ENCODE assay signal across 26 mouse cellular contexts in the genomic region with DNA sequence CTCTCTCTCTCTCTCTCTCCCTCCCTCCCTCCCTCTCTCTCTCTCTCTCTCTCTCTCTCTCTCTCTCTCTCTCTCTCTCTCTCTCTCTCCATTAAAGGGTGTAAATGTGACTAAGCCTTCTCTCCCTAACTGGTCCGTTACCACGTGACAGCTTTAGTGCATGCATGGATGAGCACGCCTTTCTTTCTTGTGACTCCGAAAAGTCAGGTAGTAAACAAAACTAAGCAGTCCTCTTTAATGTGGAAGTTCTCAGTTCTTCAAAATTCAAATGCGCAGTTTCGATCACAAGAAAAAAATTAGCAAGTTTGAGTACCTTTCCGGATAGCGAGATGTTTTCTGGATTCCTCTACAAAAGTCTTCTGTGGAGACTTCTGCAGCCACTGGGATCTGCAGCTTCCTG. TPM values are rescaled to one million over a fixed set of nuclear protein-coding genes. Genes with fewer than 3 reads are reported as not detected.
DNase-seq lines count a peak whose midpoint lies in the region; ATAC-seq and TF ChIP-seq lines count a peak whose summit lies in the region.
"Had no signal": no experiment of that assay in that cellular context is flagged by ENCODE, and none has a peak within 500 bp of the region (broad histone marks: within the 10 kb centered on the region; RNA-seq: fewer than 3 reads in every experiment).

No protein-coding gene starts in this region.

- 49% methylated on average over 8 of the region's 8 CpGs for WGBS in kidney, embryonic 15.5 days
- WGBS in kidney, adult 2 months: 37% methylated on average over 8 of the region's 8 CpGs
- 58% methylated on average over 8 of the region's 8 CpGs for whole genome bisulfite sequencing in embryonic facial prominence, embryonic 10.5 days

- peak overlapping the region; percentile 36; the same call in 1 of the 2 replicates for H3K4me2 ChIP-seq in kidney, embryonic 15.5 days
- peak overlapping the region; percentile 61 for H3K4me2 ChIP-seq in CH12.LX (ENCODE audit: insufficient read depth, low read depth, poor library complexity, severe bottlenecking)
- H3K4me2 ChIP-seq: embryonic facial prominence, embryonic 13.5 days; forebrain, embryonic 13.5 days; heart, embryonic 11.5 days; hindbrain, embryonic 13.5 days; intestine, embryonic 15.5 days had no signal

- no peaks in the 10 kb centered on the region for H3K9me3 ChIP-seq in kidney, embryonic 15.5 days (replicated peaks)
- H3K9me3 ChIP-seq in CH12.LX (replicated peaks; ENCODE audit: low read length): no peaks in the 10 kb centered on the region
- H3K9me3 ChIP-seq in embryonic facial prominence, embryonic 10.5 days: no peaks in the 10 kb centered on the region
- H3K9me3 ChIP-seq: embryonic facial prominence, embryonic 13.5 days; forebrain, embryonic 10.5 days; forebrain, embryonic 13.5 days; hindbrain, embryonic 10.5 days; hindbrain, embryonic 13.5 days; intestine, embryonic 15.5 days had no signal

- no peak for DNase-seq in kidney, adult 2 months
- peak; percentile 85 for DNase-seq in A20 (ENCODE audit: low read depth, low spot score)
- DNase-seq in CH12.LX (ENCODE audit: extremely low read depth): peak; percentile 81
- no peak for DNase-seq in thymus, postnatal 4 days
- DNase-seq in embryonic facial prominence, embryonic 10.5 days (ENCODE audit: low spot score): no peak
- DNase-seq: adrenal gland, postnatal 10 days; cerebellum, adult 11-12 months; cerebellum, adult 8-10 months; cerebellum, postnatal 36 days; gastrocnemius, postnatal 10 days; gastrocnemius, postnatal 36 days; heart, postnatal 36 days had no signal

- no peak for TF ChIP-seq CTCF in kidney, adult 2 months (conservative IDR thresholded peaks at IDR 0.05; ENCODE audit: insufficient read depth, insufficient read length, low read depth, low read length)
- no peak for TF ChIP-seq CTCF in CH12.LX (conservative IDR thresholded peaks at IDR 0.05 in 1 of 2, IDR thresholded peaks at IDR 0.05 in 1 of 2; ENCODE audit: low read depth in 2 of 2, low read length in 2 of 2)
- no peak for TF ChIP-seq CTCF in bone marrow macrophage, adult 2 months (IDR thresholded peaks at IDR 0.05; ENCODE audit: low read depth, low read length)

- no peaks in the 10 kb centered on the region for H3K36me3 ChIP-seq in kidney, embryonic 15.5 days
- no peaks in the 10 kb centered on the region for H3K36me3 ChIP-seq in kidney, adult 2 months (ENCODE audit: control insufficient read depth, insufficient read depth, low read length)
- H3K36me3 ChIP-seq in CH12.LX (replicated peaks in 1 of 2; ENCODE audit: control insufficient read depth in 1 of 2, insufficient read depth in 1 of 2, low read length in 1 of 2): no peaks in the 10 kb centered on the region
- no peaks in the 10 kb centered on the region for H3K36me3 ChIP-seq in embryonic facial prominence, embryonic 10.5 days (replicated peaks)
- H3K36me3 ChIP-seq: embryonic facial prominence, embryonic 13.5 days; forebrain, embryonic 10.5 days; hindbrain, embryonic 10.5 days; hindbrain, embryonic 13.5 days; intestine, embryonic 15.5 days had no signal

- H3K4me3 ChIP-seq in kidney, embryonic 15.5 days (replicated peaks): no peak overlapping the region
- no peak overlapping the region for H3K4me3 ChIP-seq in kidney, adult 2 months (ENCODE audit: insufficient read depth, low read depth, low read length)
- no peak overlapping the region for H3K4me3 ChIP-seq in CH12.LX (replicated peaks in 1 of 3; ENCODE audit: low read depth in 2 of 3, low read length in 2 of 3, poor library complexity in 1 of 3)
- no peak overlapping the region for H3K4me3 ChIP-seq in bone marrow macrophage, adult 2 months (ENCODE audit: insufficient read depth, low read length)
- no peak overlapping the region for H3K4me3 ChIP-seq in embryonic facial prominence, embryonic 10.5 days
- H3K4me3 ChIP-seq: embryonic facial prominence, embryonic 13.5 days; forebrain, embryonic 10.5 days; forebrain, embryonic 13.5 days; hindbrain, embryonic 10.5 days; hindbrain, embryonic 13.5 days; intestine, embryonic 15.5 days had no signal

- in situ Hi-C loops in CH12.LX (cut with MboI; ENCODE audit: low pct_ligation_motif_present, low pct_unique_long_range_greater_than_20kb, low sequenced_read_pairs): no loop called here

- TF ChIP-seq RAD21 in CH12.LX (IDR thresholded peaks at IDR 0.05; ENCODE audit: low read depth, low read length): no peak

- dilution Hi-C loops in CH12.LX (cut with MboI; ENCODE audit: extremely low pct_ligation_motif_present, extremely low pct_unique_long_range_greater_than_20kb, low sequenced_read_pairs): no loop called here

- peaks cover 4% of the 10 kb centered on the region for H3K4me1 ChIP-seq in kidney, embryonic 15.5 days
- no peaks in the 10 kb centered on the region; the same call in 1 of the 2 replicates for H3K4me1 ChIP-seq in kidney, adult 2 months (ENCODE audit: control insufficient read depth, insufficient read depth, low read length)
- H3K4me1 ChIP-seq in CH12.LX (ENCODE audit: control insufficient read depth in 1 of 2, insufficient read depth in 2 of 2): peaks cover 0 to 41% of the 10 kb centered on the region in 2 experiments; a peak in 2 of 4 replicates
- H3K4me1 ChIP-seq in bone marrow macrophage, adult 2 months (ENCODE audit: control insufficient read depth, insufficient read depth, low read length): peaks cover 3% of the 10 kb centered on the region; the same call in 1 of the 2 replicates
- no peaks in the 10 kb centered on the region for H3K4me1 ChIP-seq in embryonic facial prominence, embryonic 10.5 days
- H3K4me1 ChIP-seq: forebrain, embryonic 13.5 days; hindbrain, embryonic 10.5 days; hindbrain, embryonic 13.5 days; intestine, embryonic 15.5 days had no signal

- no peak overlapping the region for H3K27ac ChIP-seq in kidney, embryonic 15.5 days
- no peak overlapping the region for H3K27ac ChIP-seq in kidney, adult 2 months (ENCODE audit: insufficient read depth, low read depth, low read length)
- no peak overlapping the region for H3K27ac ChIP-seq in CH12.LX (ENCODE audit: insufficient read depth, low read depth)
- H3K27ac ChIP-seq in bone marrow macrophage, adult 2 months (ENCODE audit: insufficient read depth, low read depth, low read length): peak overlapping the region; percentile 40; the same call in 1 of the 2 replicates
- H3K27ac ChIP-seq in embryonic facial prominence, embryonic 10.5 days (replicated peaks): no peak overlapping the region
- H3K27ac ChIP-seq: embryonic facial prominence, embryonic 13.5 days; forebrain, embryonic 10.5 days; forebrain, embryonic 13.5 days; hindbrain, embryonic 10.5 days; hindbrain, embryonic 13.5 days; intestine, embryonic 15.5 days had no signal

- no peaks in the 10 kb centered on the region for H3K79me2 ChIP-seq in CH12.LX (replicated peaks; ENCODE audit: control insufficient read depth, extremely low read depth, insufficient read depth, poor library complexity, severe bottlenecking)

- ATAC-seq in kidney, embryonic 15.5 days (replicated peaks; ENCODE audit: low FRiP score): no peak
- no peak for ATAC-seq in CD4-positive, CD25-positive, alpha-beta regulatory T cell, adult 4 months
- ATAC-seq: forebrain, embryonic 13.5 days; forebrain, embryonic 16.5 days; hindbrain, embryonic 16.5 days had no signal

- no peak for TF ChIP-seq POLR2A in kidney, adult 2 months (IDR thresholded peaks at IDR 0.05; ENCODE audit: low read depth, low read length)
- TF ChIP-seq POLR2A in CH12.LX (IDR thresholded peaks at IDR 0.05; ENCODE audit: low read depth, low read length): no peak
- TF ChIP-seq POLR2A in bone marrow macrophage, adult 2 months (IDR thresholded peaks at IDR 0.05; ENCODE audit: borderline replicate concordance, low read depth, low read length): no peak

- H3K9ac ChIP-seq in kidney, embryonic 15.5 days: no peak overlapping the region
- H3K9ac ChIP-seq in CH12.LX (ENCODE audit: insufficient read depth, low read depth): no peak overlapping the region; the same call in 1 of the 2 replicates
- H3K9ac ChIP-seq: embryonic facial prominence, embryonic 13.5 days; forebrain, embryonic 13.5 days; hindbrain, embryonic 13.5 days; intestine, embryonic 15.5 days had no signal

- peak; percentile 91 for TF ChIP-seq EP300 in CH12.LX (IDR thresholded peaks at IDR 0.05; ENCODE audit: low read length)

- H3K27me3 ChIP-seq in kidney, embryonic 15.5 days: no peaks in the 10 kb centered on the region
- no peaks in the 10 kb centered on the region for H3K27me3 ChIP-seq in kidney, adult 2 months (replicated peaks; ENCODE audit: control insufficient read depth, insufficient read depth, low read length)
- no peaks in the 10 kb centered on the region for H3K27me3 ChIP-seq in CH12.LX (replicated peaks)
- H3K27me3 ChIP-seq in embryonic facial prominence, embryonic 10.5 days (replicated peaks; ENCODE audit: low read depth, poor library complexity, severe bottlenecking): no peaks in the 10 kb centered on the region
- H3K27me3 ChIP-seq: embryonic facial prominence, embryonic 13.5 days; forebrain, embryonic 13.5 days; hindbrain, embryonic 13.5 days; intestine, embryonic 15.5 days; Patski had no signal

TF ChIP-seq in CH12.LX, 34 proteins besides CTCF, POLR2A, EP300 and RAD21 (continues in another document):
- TF ChIP-seq ZNF384 (IDR thresholded peaks at IDR 0.05; ENCODE audit: low read depth, low read length) (peak; percentile 79), SIN3A (IDR thresholded peaks at IDR 0.05; ENCODE audit: low read length) (no peak), MAFK (IDR thresholded peaks at IDR 0.05; ENCODE audit: insufficient replicate concordance, low read length) (peak; percentile 73), MEF2A (IDR thresholded peaks at IDR 0.05; ENCODE audit: borderline replicate concordance, low read depth, low read length) (peak; percentile 50; the same call in 1 of the 2 replicates), JUN (IDR thresholded peaks at IDR 0.05; ENCODE audit: insufficient read depth, low read depth, low read length) (peak; percentile 52), CHD2 (IDR thresholded peaks at IDR 0.05; ENCODE audit: low read length) (0 out of 2 replicates have a peak, but pooled peaks have one; percentile 26), ELF1 (IDR thresholded peaks at IDR 0.05; ENCODE audit: low read depth, low read length) (no peak), GABPA (IDR thresholded peaks at IDR 0.05; ENCODE audit: insufficient replicate concordance, low read depth, low read length) (no peak), JUND (conservative IDR thresholded peaks at IDR 0.05; ENCODE audit: low read depth, low read length) (no peak), ZMIZ1 (IDR thresholded peaks at IDR 0.05; ENCODE audit: low read depth, low read length) (no peak)

RNA-seq across cellular contexts. Expression of a gene that starts 13.4 kb away (rescaled TPM):
- 4.7 and 4.9 TPM in 2 replicates for polyA plus RNA-seq in kidney, embryonic 15.5 days (2015; fragmentation: Nextera tagmentation; extraction: Ambion mirVana)
- polyA plus RNA-seq in kidney, adult 2 months (2012; rRNA removed): 2.7 and 3.4 TPM in 2 replicates
- total RNA-seq in CH12.LX (2012; rRNA removed): not detected in 2 replicates
- total RNA-seq in CH12.LX (2014; rRNA removed): not detected in 2 replicates
- polyA plus RNA-seq in CH12.LX (2012; ENCODE audit: insufficient read length, low read depth): 0.10 TPM in 1 of 2 replicates, not detected in the other
- not detected in 2 replicates for polyA plus RNA-seq in bone marrow macrophage, adult 2 months (2012; ENCODE audit: insufficient read depth, insufficient read length, missing spikeins)
- polyA plus RNA-seq in CD4-positive, CD25-positive, alpha-beta regulatory T cell, adult 4 months (2017; shearing (Covaris generic)): under 1 TPM in 1 of 2 experiments, not detected in 1; 0.11 TPM
- polyA plus RNA-seq in embryonic facial prominence, embryonic 10.5 days (2016; fragmentation: Nextera tagmentation; extraction: Ambion mirVana): 0.21 and 0.29 TPM in 2 replicates
- total RNA-seq: gastrocnemius, postnatal 36 days had no signal
- polyA plus RNA-seq: cortical plate, adult 2 months; Patski had no signal

Comparison
In these comparisons a context has a peak if more than half of its experiments do, and no peak if none do; other contexts are left out.
1. DNase-seq: peak in A20 (single experiment) and CH12.LX (single experiment); none in kidney, adult 2 months (single experiment), thymus, postnatal 4 days (single experiment) and embryonic facial prominence, embryonic 10.5 days (single experiment).